Mouse (Mus musculus) cerebellum, postnatal 10 days (tissue): ENCODE data around the gene Bri3.
"Not testable (repeated sequence)": the region's sequence is repeated elsewhere in the genome, so short reads cannot be mapped to it uniquely, and the experiment has no call there.

Source experiments
- DNase-seq, 2 experiments: peaks; one replicate each; pipeline ENCODE4 v3.0.0; 2021; ENCODE audit warnings: mixed read lengths in 2 of 2

Gene Bri3

DNA sequence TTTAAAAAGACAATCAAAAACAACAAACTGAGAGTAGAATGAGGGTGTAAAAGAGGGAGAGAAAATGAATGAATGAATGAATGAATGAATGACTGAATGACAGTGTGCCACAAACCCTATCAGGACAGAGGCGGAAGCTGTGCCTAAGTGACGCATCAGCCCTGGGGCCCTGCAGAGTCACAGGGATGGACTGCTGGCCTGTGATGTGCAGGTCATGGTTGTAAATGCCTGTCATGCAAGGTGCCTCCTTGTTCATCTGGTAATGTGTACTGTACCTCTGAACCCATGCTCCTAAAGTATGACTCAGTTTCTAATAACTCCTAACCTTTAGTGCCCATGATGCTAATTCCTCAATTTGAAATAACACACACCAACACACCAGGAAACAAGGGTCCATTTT lies 58.8 kb downstream of the Bri3 start:
- DNase-seq = no peak

DNA sequence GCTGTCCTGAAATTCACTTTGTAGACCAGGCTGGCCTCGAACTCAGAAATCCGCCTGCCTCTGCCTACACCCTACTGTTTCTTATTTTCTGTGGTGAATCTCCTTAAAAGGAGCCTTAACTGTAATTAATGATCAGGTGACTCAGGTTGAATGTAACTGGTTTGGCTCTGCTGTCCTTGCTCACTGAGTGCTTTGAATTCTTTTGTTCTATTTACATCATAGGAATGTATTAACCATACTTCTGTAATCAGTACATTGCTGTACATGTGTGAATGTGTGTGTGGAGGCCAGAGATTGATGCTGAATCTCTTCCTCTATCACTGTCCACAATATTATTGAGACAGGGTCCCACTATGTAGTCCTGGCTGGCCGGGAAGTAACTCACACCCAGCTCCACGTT lies 64.7 kb downstream of the Bri3 start:
- no peak for DNase-seq

DNA sequence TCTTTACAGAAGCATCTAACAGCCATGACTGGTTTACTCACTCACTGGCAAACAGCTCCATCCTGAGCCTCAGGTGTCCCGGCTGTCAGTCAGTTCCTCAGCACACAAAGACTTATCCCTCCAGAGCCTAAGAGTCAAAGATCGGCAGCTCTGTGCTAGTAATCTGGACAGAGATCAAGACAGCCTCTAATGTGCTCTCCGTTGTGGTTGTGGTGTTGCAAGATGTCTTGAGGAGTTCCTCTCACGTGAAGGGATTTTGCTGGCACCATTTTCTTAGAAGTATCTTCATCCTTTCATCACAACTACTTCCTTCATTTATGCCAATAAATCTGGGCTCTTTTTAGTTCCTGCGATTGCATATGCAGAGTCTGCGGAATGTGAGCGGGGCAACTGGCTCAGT lies 67.9 kb downstream of the Bri3 start:
- DNase-seq = no peak

DNA sequence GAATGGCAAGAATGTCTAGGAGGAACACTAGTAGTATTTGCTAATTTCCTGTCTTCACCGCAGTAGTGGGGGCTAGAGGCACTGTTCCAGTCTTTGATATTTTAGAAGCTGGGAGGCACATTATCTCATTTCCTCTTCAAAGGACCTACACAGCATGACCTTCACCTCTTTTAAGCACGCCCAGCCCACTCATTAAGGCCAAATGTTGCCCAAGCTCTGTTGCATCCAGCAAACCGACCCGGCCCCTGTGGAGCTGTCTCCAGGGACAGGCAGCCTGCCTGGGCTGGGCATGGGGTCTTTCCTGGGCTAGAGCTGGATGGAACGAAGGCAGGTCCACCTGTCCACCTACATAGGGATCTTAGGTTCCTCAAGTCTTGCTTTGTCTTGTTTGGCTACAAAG lies 69.1 kb downstream of the Bri3 start:
- no peak for DNase-seq

DNA sequence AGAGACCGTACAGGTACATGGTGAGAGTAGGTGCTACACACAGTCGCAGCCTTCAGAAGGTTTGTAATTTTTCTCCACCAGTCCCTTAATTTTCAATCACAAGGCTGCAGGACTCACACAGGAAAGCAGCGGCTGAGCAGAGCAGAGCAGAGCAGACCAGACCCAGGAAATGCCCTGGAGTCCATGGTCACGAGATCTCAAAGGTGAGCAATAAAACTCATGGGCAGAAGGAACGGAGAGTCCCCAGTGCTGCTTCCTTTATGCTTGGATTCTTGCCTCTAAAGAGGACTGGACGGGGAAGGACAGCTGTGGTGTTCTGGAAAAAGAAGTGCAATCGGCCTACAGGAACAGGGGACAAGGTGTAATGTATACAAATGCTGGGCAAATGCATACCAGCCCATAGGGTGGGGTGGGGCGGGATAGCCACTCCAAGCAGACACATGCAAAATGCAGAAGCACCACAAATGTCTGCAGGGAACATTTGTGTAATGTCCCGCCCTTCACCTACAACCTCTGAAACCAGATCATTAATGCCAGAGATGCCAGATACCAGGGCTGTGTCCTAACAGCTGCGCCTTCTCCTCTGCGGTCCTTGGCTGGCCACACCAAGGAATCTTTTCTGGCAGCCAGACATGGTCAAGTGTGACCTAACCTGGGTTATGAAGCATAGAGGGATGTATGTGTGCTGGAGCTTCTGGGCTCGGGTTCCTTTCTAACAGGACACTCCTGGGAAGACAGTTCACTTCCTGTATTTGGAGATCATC lies 70.7 kb downstream of the Bri3 start:
- DNase-seq = no peak

DNA sequence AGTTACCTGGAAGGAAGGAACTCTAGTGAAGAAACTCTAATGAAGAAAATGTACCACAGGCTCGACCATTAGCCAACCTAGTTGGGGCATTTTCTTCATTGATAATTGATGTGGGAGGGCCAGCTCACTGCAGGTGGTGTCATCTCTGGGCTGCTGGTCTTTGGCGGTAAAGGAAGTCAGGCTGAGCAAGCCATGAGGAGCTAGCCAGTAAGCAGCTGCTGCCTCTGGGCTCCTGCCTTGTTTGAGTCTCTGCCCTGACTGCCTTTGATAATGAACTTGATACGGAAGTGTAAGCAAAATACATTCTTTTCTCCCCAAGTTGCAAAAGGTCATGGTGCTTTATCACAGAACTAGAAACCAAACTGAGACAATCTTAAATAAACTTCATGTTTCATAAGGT lies 72.2 kb downstream of the Bri3 start:
- peak in 1 of 2 experiments; percentile 9 for DNase-seq

DNA sequence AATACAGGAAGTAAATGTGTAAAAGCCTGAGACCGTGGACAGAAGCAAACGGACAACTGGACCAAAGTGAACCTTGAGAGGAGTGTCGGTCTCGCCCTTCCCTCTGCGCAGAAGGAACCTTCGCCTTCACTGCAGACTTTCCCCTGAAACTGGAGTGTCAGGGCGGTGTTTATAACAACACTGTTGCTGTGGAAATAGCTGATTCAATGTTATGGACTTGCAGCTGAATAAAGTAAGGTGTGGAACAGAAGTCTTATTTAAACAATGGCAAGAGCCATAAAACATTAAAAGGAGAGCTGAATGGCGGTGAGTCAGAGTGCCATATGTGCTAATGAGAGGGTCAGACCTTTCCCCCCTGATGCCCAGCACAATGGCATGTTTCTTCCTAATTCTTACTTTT lies 73.2 kb downstream of the Bri3 start:
- no peak for DNase-seq

DNA sequence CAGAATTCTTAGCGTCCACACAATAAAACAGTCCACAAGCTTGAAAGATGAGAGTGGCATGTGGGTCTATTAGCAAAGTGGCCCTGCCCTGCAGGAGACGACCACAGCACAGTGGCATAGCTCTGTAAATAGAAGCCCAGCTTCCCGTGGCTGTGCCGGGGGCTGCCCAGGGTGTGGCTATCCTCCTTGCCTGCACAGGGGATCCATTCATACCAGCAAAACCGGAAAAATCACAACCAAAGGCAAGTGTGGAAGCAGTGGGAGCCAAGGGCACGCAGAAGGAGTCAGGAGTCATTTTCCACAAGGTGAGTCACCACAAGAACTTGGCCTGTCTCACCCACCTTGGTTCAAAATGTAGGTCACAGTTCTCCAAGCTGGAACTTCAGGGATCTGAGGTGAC lies 74.0 kb downstream of the Bri3 start:
- peak in 1 of 2 experiments; percentile 7 for DNase-seq

DNA sequence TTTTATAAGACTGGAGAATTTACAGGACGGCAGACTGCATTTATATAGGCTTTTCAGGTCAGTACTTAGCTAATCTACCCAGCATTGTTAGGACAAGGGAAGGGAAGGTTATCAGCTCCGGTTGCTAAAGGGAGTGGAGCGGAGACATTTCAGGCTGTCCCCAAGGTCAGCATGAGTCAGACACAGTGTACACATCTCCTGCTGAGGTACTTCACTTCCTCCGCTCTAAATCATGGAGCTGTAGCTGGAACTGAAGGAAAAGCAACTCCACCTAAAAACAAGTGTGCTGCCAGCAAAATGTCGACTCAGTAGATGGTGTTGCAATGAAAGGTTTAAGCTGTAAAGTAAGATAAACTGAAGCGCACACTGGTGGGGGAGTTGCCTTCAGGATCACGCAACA lies 77.4 kb downstream of the Bri3 start:
- DNase-seq = no peak

DNA sequence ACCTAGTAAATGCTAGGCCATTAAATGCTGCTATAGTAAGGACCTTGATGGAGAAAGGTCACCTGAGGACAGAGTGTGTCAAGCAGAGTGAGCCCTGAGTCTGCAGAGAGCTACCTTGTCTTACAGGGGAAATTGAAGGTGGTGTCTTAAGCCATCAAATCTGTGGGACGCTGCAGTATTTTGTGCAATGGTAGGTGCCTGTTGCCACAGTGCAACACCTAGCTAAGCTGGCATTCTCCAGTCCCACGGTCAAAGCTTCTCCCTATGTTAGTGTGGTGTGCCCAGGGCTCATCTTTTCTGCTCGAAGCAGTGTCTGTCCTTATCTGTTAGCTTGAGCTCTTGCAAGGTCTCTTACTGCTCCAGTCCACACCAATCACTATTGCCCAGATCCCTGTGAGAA lies 78.5 kb downstream of the Bri3 start:
- DNase-seq = no peak

DNA sequence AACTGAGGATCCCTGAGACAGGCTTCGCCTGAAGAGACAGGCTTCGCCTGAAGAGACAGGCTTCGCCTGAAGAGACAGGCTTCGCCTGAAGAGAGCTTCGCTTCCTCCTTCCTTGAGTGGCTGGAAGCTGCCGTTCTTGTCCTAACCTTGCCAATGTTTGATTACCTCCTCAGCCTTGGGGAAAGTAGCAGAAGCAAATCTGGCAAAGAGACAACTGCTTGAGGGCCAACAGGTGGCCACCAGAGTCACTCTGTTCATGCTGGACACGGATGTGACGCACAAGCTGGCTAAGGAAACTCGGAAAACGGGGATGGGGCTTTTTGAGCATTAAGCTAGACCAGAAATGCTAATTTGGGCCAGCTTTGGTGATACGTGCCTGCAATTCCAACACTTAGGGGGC lies 89.8 kb downstream of the Bri3 start:
- no peak for DNase-seq

DNA sequence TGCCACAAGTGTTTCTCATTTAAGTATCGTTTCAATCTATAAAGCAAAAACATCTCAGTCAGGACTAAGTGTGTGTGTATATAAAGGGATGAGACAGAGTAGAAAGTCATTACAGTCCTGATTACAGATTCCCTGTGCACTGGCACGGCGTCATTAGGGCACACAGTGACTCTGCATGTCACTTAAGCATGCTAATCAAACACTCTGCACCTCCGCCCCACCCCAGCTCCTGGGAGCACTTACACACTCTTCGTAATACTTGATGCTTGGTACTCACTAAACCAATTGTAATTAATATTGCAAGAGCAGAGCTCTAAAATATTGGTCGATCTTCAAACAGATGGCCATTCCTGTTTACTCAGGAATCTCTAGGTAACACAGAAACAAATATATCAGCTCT lies 91.1 kb downstream of the Bri3 start:
- DNase-seq = not testable (repeated sequence)

DNA sequence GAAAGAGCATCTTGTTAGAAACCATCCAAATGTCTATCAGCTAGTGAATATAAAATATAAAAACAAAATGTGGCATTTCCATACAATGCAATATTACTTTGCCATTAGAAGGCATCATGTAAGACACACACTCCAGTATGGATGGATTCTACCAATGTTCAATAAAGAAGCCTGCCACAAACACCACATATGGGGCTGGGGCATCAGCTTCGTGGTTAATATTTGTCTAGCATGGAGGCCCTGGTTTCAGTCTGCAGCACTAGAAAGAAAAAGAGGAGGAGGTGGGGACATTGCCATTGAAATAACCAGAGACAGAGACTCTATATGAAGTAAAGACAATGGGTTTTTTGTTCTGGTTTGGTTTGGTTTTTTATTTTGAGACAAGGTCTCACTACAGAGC lies 94.5 kb downstream of the Bri3 start:
- no peak for DNase-seq

DNA sequence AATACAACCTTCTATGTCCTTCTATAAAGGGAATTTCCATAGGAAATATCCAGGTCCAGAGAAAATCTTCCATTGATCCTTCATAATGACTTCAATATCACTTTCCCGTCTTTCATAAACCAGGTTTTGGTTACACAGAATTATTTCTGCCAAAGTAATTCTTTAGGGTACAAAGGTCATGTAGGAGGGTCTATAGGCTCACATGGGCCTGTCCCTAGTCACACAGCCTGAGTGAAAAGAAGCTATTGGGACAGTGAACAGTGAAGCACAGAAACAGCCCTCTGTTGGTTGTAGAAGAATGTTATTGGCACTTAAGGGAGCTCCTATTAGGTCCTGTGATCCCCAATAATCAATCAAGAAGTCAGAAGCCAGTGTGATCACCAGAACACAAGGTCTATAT lies 96.8 kb downstream of the Bri3 start:
- no peak for DNase-seq

DNA sequence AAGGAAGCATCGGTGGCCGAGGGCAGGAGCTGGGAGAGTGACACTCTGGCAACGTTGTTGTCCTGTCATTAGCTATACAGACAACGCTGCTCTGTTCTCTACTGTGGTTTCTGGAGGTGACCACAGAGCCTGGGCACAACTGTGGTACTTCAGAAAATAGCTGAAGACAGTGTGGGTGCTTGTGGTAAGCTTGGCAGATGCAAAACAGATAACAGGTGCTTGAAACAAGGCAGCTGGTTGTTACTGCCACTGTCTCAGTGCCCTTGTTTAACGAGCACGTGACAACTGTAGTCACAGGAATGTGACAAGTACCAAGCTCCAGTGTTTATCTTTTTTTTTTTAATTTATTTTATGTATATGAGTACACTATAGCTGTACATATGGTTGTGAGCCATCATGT lies 100.4 kb downstream of the Bri3 start:
- DNase-seq = no peak

DNA sequence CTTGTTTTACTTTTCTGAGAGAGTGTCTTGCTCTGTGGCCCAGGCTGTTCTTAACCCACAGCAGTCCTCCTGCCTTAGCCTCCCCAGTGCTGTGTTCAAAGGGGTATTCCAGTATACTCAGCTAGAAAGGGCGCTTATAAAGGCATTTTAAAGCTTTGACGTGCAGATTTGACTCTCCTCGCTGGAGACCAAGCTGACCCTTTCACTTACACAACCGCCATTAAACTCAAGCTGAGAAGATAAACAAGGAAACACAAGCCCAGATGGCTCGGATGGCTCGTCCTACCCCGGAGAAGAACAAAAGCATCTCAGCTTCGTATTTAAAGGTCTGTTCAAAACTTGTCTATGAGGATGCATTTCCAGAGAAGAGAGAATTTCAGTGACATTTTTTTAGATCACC lies 106.9 kb downstream of the Bri3 start:
- DNase-seq = no peak

DNA sequence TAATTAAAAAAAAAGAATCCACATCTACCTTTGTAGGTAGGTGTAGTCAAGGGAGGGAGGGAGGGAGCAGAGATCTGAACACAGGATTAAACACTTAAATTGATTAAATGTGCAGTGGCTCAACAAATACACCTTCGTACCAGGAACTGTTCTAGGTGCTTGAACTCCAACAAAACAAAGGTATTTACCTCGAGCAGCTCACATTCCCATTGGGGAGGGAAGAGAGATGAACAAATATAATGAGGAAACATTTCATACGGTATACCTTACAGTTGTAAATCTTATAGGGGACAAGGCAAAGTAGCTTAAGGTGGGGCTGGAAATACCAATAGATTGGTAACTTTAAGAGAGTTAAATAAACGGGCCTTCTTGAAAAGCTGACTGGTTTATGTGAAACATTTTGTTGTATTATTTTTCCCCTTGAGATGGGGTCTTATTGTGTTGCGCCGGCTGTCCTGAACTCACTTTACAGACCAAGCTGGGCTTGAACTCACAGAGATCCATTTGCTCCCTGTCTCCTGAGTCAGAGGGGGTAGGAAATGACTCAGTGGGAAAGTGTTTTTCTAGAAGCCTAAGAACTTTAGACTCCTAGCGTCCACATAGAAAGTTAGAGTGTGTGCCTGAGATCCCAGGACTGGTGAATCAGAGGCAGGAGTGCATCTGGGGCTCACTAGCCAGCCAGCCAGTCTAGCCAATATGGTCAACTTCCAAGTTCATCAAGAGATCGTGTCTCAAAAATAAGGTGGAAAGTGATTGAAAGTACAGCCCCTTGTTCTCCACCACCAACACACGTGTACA lies 108.2 kb downstream of the Bri3 start:
- no peak for DNase-seq

DNA sequence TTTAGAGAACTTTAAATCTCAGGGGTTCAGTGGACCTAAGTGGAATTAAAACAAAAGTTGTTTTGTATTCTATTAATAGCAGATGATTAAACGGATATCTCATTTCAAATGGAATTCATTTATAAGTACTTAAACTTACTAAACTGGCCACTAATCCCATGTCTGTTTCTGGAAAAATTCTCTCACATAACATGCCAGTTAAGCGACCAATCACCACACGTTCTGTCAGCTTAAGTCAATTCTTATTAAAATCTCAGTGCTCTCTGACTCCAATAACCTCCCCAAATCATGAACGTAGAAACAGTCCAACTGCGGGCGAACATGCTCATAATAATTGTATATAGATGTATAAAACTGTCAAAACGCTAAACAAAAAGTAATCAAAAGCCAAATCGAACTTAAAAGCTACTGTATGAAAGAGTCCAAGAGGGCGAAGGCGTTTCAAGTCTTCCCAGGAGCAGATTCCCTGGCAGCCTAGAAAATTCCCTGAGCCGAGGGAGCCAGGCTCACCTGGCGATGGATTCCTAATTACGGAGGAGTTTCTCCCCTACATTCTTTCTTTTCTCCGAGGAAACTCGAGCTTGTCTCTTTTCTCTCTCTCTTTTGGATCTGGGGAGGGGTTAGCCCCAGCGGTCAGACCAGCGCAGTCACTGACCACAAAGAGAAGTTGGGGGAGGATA lies 112.7 kb downstream of the Bri3 start:
- DNase-seq = peak in 1 of 2 experiments; percentile 6

DNA sequence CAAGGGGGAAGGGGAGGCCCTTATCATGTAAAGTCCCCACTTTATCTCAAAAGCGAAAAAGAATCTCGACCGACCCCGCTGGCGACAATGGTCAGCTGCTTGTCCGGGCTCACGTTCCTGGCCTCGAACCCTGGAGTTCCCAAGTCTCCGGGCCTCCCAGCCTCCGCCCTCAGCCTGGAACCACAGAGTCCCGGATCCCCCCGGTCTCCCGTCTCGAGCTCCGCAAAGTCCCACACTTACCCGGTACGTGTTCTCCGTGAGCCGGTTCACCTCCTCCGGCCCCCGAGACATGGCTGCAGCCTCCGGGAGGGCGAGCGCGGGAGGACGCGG lies 113.3 kb downstream of the Bri3 start:
- peak in 1 of 2 experiments; percentile 47 for DNase-seq

DNA sequence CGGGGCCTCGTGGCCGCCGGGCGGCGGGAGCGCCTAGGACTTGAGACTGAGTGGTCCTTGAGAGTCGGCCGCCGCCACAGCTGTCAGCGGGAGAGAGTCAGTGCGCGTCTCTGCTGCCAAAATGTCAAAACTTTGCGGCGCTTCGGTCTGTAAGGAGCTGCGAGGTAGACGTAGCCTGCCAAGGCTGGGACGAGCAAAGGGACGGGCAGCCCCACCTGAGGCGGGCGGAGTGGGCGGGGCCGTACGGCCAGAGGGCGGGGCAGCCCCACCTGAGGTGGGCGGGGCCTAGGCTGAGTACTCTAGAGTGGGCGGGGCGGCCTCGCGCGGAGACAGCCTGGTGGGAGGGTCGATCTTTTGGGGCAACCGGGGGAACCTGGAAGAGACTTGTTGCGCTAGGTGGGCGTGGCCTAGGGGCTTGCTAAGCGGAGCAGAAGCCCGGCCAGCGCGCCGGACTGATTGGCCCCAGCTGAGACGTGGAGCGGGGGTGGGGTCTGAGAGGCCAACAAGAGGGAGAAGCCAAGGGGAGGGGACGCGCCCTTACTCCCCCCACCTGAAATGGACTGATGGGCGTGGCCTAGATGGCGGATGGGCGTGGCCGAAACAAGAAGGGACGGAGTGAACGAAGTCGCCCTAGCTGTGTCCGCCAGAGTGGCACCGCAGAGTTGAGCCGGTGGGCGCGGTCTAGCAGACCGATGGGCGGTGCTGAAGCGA lies 113.8 kb downstream of the Bri3 start, which contains the start of gene Baiap2l1:
Gene Baiap2l1 (minus strand): TSS at position 232 of the 711 bp plus-strand sequence.
- peak; percentile 73 to 79 for DNase-seq

DNA sequence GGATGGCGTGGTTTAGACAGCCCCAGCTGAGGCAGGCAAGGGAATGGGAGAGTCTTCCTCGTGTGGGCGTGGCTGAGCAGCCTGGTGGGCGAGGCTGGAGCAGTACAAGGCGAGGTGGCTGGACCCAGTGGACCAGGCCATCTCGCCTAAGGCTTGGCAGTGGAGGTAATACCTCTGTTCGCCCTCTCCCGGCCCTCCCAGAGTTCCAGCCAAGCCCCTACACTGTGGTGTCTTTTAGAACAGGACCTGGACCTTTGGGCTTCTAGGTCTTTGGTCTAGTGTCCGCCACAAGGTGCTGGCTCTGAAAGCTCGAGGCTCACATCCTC lies 114.3 kb downstream of the Bri3 start:
- DNase-seq = no peak

DNA sequence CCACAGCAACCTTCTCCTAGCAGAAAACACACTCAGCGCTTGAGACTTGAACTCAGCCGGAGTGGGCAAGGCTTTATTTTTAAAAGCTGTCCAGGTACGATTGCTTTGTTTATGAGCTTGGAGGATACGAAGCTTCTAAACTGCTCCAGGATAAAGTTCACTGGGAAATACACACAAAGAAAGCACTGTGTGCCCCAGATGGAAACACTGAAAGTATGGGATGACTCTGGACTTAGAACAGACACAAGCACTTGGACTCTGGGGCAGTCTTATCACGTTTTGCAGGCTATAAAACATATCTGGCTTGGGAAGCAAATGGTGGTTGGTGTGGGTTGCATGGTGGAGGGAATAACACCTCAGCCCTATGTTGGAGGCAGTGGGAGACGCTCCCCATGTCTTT lies 115.6 kb downstream of the Bri3 start:
- no peak for DNase-seq

DNA sequence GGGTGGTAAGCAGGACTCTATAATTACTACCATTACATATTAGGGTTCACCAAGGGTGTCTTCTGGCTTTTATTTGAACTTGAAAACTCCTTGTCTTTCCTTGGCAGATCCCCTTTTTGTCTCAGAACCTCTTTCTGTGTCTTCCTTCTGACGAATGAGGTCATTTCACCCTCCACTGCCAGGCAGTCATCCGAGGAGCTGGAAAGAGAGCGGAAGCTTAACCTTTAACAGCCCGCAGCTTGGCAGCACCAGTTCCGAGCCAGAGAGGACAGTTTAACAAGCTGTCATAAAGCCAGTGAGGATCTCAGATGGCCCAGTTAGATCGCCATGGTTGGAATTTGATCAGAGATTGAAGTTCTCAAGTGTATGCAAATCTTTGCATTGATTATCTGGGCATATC lies 116.1 kb downstream of the Bri3 start:
- peak; percentile 56 to 63 for DNase-seq
